Mouse (Mus musculus) thymus, adult 2 months (tissue): ENCODE results near the gene Mcm5. TPM values are rescaled to one million over a fixed set of nuclear protein-coding genes. Genes with fewer than 3 reads are reported as not detected.

Experiments used
- DNase-seq: peaks from one replicate; pipeline ENCODE4 v3.0.0; 2021
- H3K27ac ChIP-seq: fragments of 200-500 bp; 2 replicates; pipeline ENCODE4 v1.5.1; 2012; ENCODE audit warnings: low read length, control low read depth; ENCODE audit not compliant: control insufficient read depth, insufficient read depth
- H3K27me3 ChIP-seq: fragments of 200-500 bp; 2 replicates; pipeline ENCODE4 v1.6.1; 2012; ENCODE audit warnings: mild to moderate bottlenecking, low read length, moderate library complexity, mixed read lengths; ENCODE audit not compliant: control insufficient read depth, insufficient read depth
- H3K36me3 ChIP-seq: fragments of 200-500 bp; 2 replicates; pipeline ENCODE4 v1.6.1; 2012; ENCODE audit warnings: mild to moderate bottlenecking, low read length, moderate library complexity; ENCODE audit not compliant: control insufficient read depth, insufficient read depth
- H3K4me1 ChIP-seq: fragments of 200-500 bp; replicated peaks from 2 replicates; pipeline ENCODE4 v1.6.1; 2012; ENCODE audit warnings: low read length; ENCODE audit not compliant: control insufficient read depth, insufficient read depth
- H3K4me3 ChIP-seq: fragments of 200-500 bp; 2 replicates; pipeline ENCODE4 v1.5.1; 2012; ENCODE audit warnings: mild to moderate bottlenecking, low read length, control low read depth, moderate library complexity; ENCODE audit not compliant: control insufficient read depth, insufficient read depth
- CTCF ChIP-seq: fragments of 200-500 bp; IDR thresholded peaks from 2 replicates; pipeline ENCODE4 v1.5.1; 2012; ENCODE audit warnings: mild to moderate bottlenecking, control low read depth, low read length, moderate library complexity, borderline replicate concordance; ENCODE audit not compliant: control insufficient read depth, poor library complexity, insufficient read depth; ENCODE audit errors: extremely low read depth
- POLR2A ChIP-seq: fragments of 200-500 bp; IDR thresholded peaks from 2 replicates; pipeline ENCODE4 v1.6.1; 2012; ENCODE audit warnings: mild to moderate bottlenecking, low read length, control low read depth, moderate library complexity; ENCODE audit not compliant: control insufficient read depth, poor library complexity, insufficient read depth; ENCODE audit errors: extremely low read depth
- WGBS: fragments of 180-500 bp; shearing (Covaris S2); methylation state at CpG from one replicate; pipeline ENCODE4 v1.1.7; 2018; 5-methylcytosine and 5-hydroxymethylcytosine counted together
- polyA plus RNA-seq: library from polyadenylated mRNA; depleted of rRNA; stranded (reverse); fragments of >200 nt; gene quantifications from 2 replicates; pipeline ENCODE4 v1.2.3, GENCODE M21; 2012; rRNA removed

The Mcm5 gene
- 167 and 212 TPM in 2 replicates for polyA plus RNA-seq

DNA sequence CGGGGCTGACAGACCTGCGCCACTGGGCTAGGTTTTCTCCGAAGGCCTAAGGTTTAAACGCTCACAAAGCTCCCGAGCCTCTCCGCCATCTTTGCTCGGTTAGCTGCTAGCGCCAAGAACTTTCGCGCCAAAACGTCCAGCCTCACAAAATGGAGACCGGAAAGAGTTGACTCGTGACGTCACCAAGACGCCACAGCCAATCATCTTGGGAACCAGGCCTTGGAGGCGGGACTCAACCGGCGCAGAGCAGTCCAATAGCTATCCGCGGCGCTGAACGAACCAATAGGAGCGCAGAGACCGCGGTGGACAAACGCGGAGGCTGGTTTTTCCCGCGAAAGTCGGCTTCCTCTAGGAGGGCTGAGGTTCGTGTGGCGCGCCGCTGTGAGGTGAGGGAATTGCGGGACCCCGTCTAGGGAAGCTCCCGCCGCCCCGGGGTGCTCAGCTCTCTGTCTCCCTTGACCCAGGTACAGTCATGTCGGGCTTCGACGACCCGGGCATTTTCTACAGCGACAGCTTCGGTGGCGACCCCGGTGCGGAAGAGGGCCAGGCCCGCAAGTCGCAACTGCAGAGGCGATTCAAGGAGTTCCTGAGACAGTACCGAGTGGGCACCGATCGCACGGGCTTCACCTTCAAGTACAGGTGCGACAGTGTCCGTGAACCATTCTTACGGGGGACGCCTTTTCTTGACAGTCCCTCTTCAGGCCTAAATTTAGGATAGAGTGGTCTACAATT lies at the start of gene Mcm5:
Gene Mcm5 (plus strand): TSS at position 334 of the 732 bp plus-strand sequence.
- TF ChIP-seq CTCF (0 out of 2 replicates have a peak, but pooled peaks have one; percentile 26), POLR2A (peak; percentile 48; the same call in 1 of the 2 replicates)
- peaks cover 16% of the 10 kb centered on the region for H3K36me3 ChIP-seq
- peak within 1 kb of the TSS; percentile 60 for H3K27ac ChIP-seq
- under 1% methylated on average over 59 of the region's 59 CpGs for WGBS
- no peaks in the 10 kb centered on the region for H3K27me3 ChIP-seq
- H3K4me3 ChIP-seq = peak within 1 kb of the TSS; percentile 84
- peaks cover 8% of the 10 kb centered on the region for H3K4me1 ChIP-seq
- peak; percentile 99 for DNase-seq

GRCm38 (mm10) chr8:75060022-75060421 lies 49.3 kb upstream of the Mcm5 start:
- no peak for TF ChIP-seq POLR2A
- DNase-seq = no peak
- H3K27ac ChIP-seq = no peak overlapping the region
- H3K36me3 ChIP-seq = no peaks in the 10 kb centered on the region
- H3K27me3 ChIP-seq = no peaks in the 10 kb centered on the region
- no peaks in the 10 kb centered on the region for H3K4me1 ChIP-seq
- no peak overlapping the region for H3K4me3 ChIP-seq
- WGBS = 27% methylated on average over 6 of the region's 6 CpGs

DNA sequence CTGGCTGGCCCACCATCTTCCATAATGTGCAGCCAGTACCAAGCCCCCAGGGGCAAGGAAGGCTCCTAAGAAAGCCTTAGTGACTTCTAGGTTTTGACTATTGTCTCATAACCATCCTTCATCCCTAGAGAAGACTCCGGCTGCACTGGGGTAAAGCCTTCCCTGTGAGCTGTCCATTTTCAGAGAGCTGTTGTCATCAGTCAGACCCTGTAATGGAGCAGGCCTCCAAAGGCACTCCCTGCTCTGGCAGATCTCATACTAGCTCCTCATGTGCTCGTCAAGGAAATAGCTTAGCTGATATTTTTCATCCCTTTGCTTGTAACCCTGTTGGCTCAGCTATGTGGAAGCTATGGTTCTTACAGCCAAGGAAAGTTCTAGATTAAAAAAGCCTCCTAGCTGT lies 48.6 kb upstream of the Mcm5 start:
- no peak for DNase-seq
- TF ChIP-seq CTCF (no peak), POLR2A (no peak)
- Histone ChIP-seq H3K27ac (no peak overlapping the region), H3K36me3 (no peaks in the 10 kb centered on the region), H3K27me3 (no peaks in the 10 kb centered on the region), H3K4me3 (no peak overlapping the region), H3K4me1 (no peaks in the 10 kb centered on the region)
- WGBS = 93% methylated on average over 2 of the region's 2 CpGs

DNA sequence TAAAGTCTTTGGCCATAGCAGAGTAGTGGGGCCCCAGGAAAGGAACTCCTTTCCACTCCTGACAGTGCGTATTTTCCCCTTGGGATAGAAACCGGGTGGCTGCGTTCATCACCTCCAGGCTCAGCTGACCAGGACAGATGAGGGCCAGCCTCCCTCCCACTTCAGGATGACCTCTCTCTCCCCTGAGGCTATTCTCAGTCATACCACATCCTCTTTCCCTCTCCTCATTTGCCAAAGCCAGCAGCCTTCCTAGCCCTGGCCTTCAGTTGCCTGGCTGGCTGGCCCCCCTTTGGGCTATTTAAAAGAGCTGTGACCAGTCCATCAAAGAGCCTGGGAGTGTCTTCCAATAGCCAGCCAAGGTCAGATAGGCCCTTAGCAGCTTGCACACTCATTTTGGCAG lies 46.1 kb upstream of the Mcm5 start:
- no peak overlapping the region for H3K4me3 ChIP-seq
- no peak overlapping the region for H3K27ac ChIP-seq
- no peak for DNase-seq
- no peaks in the 10 kb centered on the region for H3K27me3 ChIP-seq
- H3K36me3 ChIP-seq = no peaks in the 10 kb centered on the region
- TF ChIP-seq POLR2A (no peak), CTCF (no peak)
- no peaks in the 10 kb centered on the region for H3K4me1 ChIP-seq
- 96% methylated on average over 3 of the region's 3 CpGs for WGBS

DNA sequence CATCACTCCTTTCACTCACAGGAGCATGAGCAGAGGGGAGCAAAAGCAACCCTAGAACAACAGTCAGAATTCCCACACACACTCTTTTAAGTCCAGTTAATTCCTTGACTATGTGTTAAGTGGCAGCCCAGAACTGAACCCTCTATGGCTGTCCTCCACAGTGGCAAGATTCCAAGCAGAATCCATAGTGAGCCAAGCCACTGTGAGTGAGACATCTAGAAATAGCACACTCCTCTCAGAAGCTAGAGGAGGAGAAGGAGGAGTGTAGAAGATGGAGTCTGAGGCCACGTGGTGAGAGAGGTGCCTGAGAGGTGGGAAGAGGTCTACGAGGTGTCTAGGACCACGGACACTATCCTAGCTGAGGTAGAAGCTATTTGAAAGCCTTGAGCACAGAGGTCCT lies 44.6 kb upstream of the Mcm5 start:
- no peak for DNase-seq
- H3K36me3 ChIP-seq = no peaks in the 10 kb centered on the region
- no peak overlapping the region for H3K27ac ChIP-seq
- WGBS = 100% methylated on average over 3 of the region's 3 CpGs
- no peak for TF ChIP-seq POLR2A
- TF ChIP-seq CTCF = no peak
- H3K4me1 ChIP-seq = no peaks in the 10 kb centered on the region
- H3K27me3 ChIP-seq = no peaks in the 10 kb centered on the region
- H3K4me3 ChIP-seq = no peak overlapping the region

DNA sequence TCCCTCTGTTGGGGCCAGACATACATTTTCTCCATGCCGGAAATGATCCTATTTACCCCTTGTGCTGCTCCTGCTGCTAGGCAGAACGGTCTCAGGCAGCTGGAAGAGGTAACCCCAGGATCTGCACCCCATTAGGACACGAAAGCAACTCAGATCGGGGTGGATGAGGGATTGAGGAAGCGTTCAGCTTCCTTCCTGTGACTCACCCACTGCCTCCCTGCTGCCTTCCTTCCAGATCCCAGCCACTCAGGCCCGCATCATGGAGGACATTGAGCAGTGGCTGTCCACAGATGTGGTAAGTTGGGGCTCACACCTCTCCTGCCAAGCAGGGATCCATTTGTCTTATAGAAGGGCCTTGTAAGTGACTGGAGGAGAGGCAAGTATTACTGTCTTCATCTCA lies 42.1 kb upstream of the Mcm5 start:
- TF ChIP-seq CTCF (no peak), POLR2A (no peak)

GRCm38 (mm10) chr8:75070297-75070696 lies 39.1 kb upstream of the Mcm5 start:
- no peaks in the 10 kb centered on the region for H3K36me3 ChIP-seq
- H3K27me3 ChIP-seq = no peaks in the 10 kb centered on the region
- H3K4me1 ChIP-seq = no peaks in the 10 kb centered on the region
- no peak for DNase-seq
- no peak overlapping the region for H3K4me3 ChIP-seq
- no peak for TF ChIP-seq POLR2A
- no peak for TF ChIP-seq CTCF
- 96% methylated on average over 1 of the region's 1 CpGs for WGBS
- H3K27ac ChIP-seq = no peak overlapping the region

More for the DNA sequence above, 42.1 kb upstream of the Mcm5 start:
- Histone ChIP-seq H3K36me3 (no peaks in the 10 kb centered on the region), H3K4me1 (no peaks in the 10 kb centered on the region), H3K27ac (no peak overlapping the region), H3K27me3 (no peaks in the 10 kb centered on the region), H3K4me3 (no peak overlapping the region)
- WGBS = 67% methylated on average over 6 of the region's 6 CpGs
- no peak for DNase-seq
